Mouse (Mus musculus) adrenal gland, postnatal 4 days (tissue): ENCODE results near the gene Prcc. TPM values are rescaled to one million over a fixed set of nuclear protein-coding genes. Genes with fewer than 3 reads are reported as not detected.

Experiments used
- total RNA-seq, 2 experiments: library from RNA; stranded (reverse); gene quantifications; 2 replicates each; pipeline ENCODE4 v1.2.3; 2021

Prcc gene
- total RNA-seq, 2 experiments from 2014 or later: 67.0 to 74.2 TPM

Other genes starting within 250 kb of the Prcc start
- gene Lrrc71, start 137.0 kb downstream of the Prcc start, total RNA-seq: 1 to 10 TPM in 1 of 2 experiments, under 1 TPM in 1; 0.78 to 1.5 TPM
- gene Ntrk1, start 90.4 kb downstream of the Prcc start, total RNA-seq: 10 to 100 TPM; 14.6 to 26.4 TPM
- gene Insrr, start 88.7 kb downstream of the Prcc start, total RNA-seq: 1 to 10 TPM; 2.1 to 5.8 TPM
- 10 to 100 TPM; 40.3 to 42.5 TPM for gene Pear1, start 61.3 kb downstream of the Prcc start, total RNA-seq
- under 1 TPM; 0.25 to 0.51 TPM for gene Sh2d2a, start 38.9 kb downstream of the Prcc start, total RNA-seq
- gene Hdgf, start 20.7 kb upstream of the Prcc start, total RNA-seq: 100 to 1,000 TPM; 205 to 213 TPM
- 100 to 1,000 TPM; 135 to 138 TPM for gene Mrpl24, start 33.9 kb upstream of the Prcc start, total RNA-seq
- 10 to 100 TPM; 31.0 to 33.5 TPM for gene Isg20l2, start 44.7 kb upstream of the Prcc start, total RNA-seq
- 10 to 100 TPM; 21.9 to 24.9 TPM for gene Rrnad1, start 45.1 kb upstream of the Prcc start, total RNA-seq
- 1 to 10 TPM; 1.7 to 2.0 TPM for gene Crabp2, start 63.1 kb upstream of the Prcc start, total RNA-seq
- gene Nes, start 85.5 kb upstream of the Prcc start, total RNA-seq: 10 to 100 TPM; 16.2 to 24.3 TPM
- gene Bcan, start 114.6 kb upstream of the Prcc start, total RNA-seq: 10 to 100 TPM; 29.2 to 30.6 TPM
- gene Hapln2, start 142.0 kb upstream of the Prcc start, total RNA-seq: not detected
- gene Gpatch4, start 157.5 kb upstream of the Prcc start, total RNA-seq: 10 to 100 TPM; 15.4 to 16.1 TPM
- 100 to 1,000 TPM; 124 to 126 TPM for gene Naxe, start 172.9 kb upstream of the Prcc start, total RNA-seq
- gene Ttc24, start 192.7 kb upstream of the Prcc start, total RNA-seq: not detected
- 10 to 100 TPM; 17.2 to 18.8 TPM for gene Iqgap3, start 196.4 kb upstream of the Prcc start, total RNA-seq